Mouse (Mus musculus) embryo, embryonic 9.5 days (tissue): ENCODE measurements around the gene Baz2b.

Experiments used
- DNase-seq: peaks from one replicate; pipeline ENCODE4 v3.0.0-alpha.2; 2017; ENCODE audit errors: extremely low spot score

Baz2b gene

DNA sequence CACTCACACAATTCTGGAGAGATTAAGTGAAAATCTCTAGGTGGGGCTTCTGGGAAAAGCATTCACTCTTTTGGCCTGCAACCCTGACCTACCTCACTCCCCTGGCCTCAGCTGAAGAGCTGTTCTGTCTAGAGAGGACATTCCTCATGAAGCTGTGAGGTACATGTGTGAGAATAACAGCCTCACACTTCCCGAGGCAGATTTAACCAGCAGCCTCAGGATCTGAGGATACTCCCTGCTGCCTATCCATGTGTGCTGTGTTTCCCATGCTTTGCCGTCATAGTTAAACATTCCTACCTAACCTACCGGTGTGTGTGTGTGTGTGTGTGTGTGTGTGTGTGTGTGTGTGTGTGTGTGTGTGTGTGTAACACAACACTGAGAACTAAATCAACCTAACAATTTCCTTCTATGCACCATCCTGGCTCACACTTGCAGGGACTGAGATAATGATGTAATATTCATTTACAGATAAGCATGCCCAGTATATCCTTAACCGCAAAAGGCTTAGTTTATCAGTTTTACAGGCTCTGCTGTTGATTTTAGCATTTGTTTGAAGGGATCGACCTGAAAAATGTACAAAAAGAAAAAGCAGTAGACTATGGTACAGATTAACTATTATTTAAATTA is 206.5 kb downstream of the Baz2b start:
- DNase-seq = no peak

DNA sequence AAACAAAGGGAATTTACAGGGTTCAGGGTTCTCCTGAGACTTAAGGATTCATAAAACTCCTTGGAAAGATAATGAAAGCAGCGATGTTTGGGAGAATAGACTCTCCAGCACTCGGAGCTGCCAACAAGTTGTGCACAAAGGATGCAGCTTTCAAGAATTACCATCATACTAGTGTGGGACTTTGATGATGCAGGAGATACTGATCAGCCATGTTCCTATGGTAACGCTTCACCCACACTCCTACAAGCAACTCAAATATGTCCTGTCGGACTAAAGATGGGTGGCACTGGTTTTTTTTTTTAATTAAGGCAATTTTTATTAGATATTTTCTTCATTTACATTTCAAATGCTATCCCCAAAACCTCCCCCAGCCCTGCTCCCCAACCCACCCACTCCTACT is 209.4 kb downstream of the Baz2b start:
- DNase-seq = no peak

DNA sequence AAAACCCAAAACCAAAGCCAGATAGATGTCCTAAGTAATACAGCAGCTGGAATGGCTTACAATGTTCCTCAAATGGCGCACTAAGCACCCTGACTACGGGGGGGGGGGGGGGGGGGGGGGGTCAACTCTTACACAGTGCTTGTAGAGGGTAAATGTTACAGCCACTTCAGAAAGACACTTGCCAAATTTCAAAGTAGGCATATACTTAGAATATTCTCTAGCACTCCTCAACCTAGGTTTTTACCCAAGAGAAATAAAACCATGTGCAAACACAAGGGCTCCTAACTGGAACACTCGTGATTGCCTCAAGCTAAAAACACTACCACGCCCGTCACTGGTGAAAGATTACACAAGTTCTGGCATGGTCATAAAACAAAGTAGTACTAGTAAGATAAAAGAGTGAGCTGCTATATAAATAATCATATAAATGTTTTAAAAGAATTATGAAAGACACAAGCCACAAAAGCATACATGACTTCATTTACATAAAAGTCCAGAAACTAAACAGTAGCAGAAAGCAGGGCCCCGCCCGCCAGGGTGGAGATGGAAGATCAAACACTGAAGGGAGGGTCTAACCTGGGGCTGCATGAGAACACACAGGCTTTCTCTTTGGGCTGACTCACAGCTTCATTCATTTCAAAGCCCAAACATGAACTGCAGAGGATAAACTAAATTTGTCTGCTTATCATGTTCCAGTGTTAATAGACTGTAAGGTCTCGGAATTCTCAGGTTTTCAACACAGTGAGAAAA is 212.0 kb downstream of the Baz2b start:
- DNase-seq = no peak

DNA sequence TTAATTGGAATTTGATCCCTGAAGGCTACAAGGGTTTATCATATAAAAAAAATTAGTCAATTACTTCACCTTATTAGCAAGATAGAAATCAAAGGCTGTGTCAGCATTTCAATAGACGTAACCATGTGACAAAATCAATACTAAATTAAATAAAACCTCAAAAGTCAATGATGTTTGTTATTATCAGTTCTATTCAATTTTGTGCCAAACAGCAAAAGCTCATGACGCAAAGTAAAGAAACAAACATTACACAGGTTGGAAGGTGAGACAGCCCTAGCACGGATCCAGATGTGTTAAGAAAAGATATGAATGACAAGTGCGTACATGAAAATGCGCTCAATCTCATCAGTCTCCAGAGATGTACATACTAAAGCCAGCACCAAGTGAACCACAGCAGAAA is 212.7 kb downstream of the Baz2b start:
- DNase-seq = no peak

DNA sequence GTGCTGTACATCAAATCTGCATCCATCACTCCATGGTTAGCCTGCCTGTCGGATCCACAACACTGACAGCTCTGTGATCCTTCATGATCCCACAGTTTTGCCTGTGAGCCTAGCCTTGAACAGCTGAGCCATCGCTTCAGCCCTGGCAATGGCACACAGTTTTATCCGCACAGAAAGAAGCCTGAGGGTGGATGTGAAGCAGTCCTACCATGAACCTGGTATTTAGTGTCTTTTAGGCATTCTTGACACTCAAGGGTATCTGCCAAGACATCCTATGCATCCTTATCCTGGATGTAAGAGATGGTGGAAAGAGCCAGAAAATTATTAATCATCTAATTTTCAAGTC is 216.5 kb downstream of the Baz2b start:
- DNase-seq = no peak

DNA sequence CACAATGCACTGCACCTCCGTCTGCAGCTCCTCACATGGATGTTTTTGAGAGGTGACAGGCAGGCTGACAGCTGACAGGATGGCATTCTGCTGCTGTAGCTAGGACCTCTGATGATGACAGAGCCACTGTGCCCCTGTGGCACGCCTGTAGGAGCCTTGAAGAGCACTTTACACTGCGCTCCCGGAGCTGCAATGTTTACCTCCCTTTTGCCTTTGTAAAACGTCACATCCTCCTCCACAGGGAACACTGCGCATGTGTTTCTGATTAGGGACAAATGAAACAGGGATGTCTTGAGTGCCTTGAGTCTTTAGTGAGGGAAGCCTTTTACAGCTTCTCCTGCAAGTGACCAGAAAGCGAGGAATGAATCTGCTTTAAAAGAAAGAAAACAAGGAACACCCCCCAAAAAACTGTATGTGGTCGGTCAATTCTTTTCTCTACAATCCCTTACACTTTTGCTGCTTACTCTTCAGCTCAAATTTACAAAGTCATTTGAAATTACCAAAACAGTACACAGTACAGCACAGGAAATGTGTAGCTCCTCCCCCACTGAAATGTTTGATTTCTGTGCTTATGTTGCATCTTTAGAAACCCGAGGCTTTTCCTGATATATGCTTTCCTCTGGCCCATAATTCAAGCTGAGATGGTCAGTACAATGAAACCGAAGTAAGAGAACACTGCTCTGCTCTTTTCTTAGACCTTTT is 217.0 kb downstream of the Baz2b start:
- peak; percentile 41 for DNase-seq

DNA sequence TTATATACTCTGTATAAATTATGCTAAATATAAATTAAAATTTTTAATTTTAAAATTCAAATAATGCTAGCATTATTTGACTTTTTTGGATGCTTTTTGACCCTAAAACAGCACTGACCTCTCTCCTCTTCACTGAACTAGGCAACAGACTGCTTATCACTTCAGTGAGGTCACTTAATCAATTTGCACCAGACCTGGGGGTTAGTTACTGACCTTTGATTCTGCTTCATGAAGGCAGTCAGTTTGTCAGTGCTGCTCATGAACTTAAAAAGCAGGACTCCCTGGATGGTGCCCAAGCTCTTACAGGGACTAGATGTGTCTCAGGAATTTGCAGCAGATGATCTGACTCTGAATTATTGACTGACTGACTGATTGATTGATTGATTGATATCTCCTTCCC is 217.9 kb downstream of the Baz2b start:
- DNase-seq = no peak

DNA sequence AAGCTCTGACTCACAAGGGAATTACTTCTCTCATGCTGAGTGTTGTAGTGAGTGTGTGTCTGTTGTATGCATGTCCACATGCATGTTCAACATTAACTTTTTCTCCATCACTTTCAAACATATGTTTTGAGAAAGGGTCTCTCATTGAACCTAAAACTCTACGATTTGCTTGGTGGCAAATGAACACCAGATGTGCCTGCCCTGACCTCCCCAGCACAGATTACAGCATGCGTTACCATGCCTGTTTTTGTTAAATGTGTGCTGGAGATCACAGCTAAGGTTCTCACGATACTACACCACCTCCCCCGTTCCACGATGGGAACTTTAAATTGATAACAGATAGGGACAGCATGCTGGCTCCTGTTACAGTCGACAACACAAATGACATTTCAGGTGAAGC is 222.1 kb downstream of the Baz2b start:
- peak; percentile 43 for DNase-seq

DNA sequence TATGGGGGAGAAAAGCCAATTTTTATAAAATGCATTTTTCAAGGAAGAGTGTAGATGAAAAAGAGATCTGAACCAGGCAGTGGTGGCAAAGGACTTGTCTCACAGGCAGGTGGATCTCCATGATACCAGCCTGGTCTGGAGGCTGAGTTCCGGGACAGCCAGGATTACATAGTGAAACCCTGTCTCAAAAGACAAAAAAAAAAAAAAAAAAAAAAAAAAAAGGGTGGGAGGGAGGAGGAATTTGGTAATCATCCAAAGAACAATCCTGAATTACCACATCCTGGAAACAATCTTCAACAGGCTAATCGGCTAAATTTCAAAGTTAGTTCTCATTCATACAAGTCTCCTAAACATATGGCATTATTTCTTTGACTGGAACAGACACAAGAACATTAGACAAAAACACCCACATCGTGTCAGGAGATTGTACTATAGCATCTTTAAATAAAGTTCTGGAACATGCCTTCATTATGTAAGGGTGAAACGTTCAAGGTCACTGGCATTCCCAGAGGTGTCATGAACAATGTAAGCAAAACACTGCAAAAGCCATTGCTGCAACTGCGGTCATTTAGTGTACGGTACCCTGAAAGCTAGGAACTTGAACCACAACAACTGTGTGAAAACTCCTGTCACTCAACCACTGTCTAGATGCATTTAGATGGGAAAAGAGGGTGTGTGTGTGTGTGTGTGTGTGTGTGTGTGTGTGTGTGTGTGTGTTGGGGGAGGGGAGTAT is 230.0 kb downstream of the Baz2b start:
- DNase-seq = no peak

DNA sequence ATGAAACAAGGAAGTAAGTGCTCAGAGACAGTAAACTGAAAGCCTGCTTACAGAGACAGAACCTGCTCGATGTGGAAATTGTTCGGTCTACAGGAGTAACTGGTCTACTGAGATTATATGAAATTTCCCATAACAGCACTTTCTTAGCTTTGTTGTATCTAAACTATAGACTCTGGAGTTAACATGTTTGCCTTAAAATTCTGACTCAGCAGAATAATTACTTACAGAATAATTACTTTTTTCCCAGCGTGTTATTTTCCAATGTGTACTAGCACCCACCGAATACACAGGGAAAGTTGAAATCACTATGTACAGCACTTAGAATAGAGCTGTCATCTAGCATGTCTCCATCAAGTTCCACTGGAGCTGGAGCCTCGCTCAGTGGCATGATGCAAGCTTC is 233.0 kb downstream of the Baz2b start:
- DNase-seq = no peak

DNA sequence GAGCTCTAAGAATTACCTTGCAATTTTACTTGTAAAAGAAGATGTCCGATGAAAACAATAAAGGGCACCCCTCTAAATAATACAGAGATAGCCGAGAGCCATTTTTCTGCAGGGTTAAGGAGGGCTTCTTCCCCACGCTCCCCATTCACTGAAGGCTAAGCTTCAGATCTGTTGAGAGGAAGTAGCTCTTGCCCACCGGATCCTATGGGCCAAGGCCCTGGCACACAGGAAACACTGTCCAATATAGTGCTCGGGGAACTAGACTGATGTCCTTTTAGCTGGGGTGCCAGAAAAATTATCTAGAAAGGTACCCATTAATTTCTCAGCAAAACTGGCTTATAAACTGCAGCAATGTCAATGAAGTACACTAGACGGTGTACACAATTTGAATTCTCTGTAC is 233.9 kb downstream of the Baz2b start:
- DNase-seq = no peak

DNA sequence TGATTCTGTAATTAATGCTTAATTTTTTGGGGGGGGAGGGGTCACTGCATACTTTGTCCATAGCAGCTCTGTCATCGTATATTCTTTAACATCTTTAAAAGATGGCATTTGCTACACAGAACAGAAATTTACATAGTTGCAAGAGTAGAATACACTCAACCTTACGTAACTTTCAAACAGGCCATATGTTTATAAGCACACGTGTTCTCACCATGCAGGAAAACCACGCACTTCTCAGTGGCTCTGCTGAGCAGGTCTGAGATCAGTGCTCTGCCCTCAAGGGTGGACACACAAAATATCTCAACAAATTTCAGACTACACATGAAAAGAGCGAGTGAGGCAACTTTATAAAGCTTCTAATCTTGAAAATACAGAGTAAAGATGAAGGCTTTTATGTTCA is 235.7 kb downstream of the Baz2b start:
- no peak for DNase-seq

DNA sequence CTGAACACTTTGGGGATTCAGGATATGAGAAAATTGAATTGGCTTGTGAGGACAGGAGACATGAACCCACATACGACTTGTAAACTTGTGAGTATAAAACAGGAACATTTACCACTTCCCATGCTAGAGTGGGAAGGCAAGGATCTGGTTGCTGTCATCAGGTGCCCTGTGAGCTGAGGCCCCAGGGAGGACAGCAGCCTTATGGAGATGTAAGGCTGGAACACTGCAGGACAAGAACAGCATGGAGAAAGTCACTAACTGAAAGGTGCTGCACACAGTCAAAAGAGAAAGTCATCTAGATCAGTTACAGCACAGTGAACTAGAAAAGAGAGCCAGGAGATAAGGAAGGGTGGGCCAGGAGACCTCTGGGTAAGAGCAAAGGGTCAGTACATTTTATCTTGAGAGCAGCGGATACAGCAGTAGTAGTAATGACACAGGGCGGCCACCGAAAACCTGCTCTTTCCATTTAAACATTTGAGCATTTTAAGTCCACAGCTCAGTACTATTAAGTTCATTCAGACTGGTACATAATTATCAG is 236.5 kb downstream of the Baz2b start:
- DNase-seq = no peak

DNA sequence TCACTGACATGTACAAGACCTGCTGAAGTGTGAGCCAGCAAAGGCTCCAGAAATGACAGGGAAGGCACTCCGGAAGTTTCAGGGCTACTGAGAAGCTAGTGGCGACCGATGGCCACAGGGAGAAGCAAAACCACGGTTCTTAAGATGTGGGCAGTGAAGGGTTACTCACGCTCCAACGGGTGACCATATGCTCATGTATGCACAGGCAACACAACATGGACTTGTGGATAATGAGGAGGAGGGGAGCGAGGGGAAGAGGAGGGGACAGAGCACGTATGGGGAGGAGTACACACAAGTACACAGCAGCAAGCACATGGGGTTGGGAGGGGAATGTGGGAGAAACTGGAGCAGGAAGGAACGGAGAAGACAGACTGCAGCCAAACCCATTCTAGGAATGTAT is 239.1 kb downstream of the Baz2b start:
- DNase-seq = no peak

DNA sequence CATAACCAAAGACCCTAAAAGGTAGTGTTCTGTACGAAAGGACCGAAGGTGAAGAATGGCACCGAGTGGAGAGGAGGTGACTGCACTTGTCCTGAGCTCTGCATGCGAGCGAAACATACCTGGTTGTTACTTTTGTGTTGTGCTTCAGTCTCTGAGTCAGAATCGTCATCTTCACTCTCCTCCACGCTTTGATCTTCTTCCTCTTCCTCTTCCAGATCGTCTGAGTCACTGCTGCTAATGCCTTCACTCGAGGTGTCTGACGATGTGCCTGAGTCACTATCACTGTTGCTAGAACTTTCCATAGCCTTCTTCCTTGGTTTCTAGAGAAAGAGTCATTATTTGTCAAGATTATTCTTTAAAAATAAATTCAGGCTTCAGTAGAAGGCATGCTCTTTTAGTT is 240.5 kb downstream of the Baz2b start:
- DNase-seq = no peak

DNA sequence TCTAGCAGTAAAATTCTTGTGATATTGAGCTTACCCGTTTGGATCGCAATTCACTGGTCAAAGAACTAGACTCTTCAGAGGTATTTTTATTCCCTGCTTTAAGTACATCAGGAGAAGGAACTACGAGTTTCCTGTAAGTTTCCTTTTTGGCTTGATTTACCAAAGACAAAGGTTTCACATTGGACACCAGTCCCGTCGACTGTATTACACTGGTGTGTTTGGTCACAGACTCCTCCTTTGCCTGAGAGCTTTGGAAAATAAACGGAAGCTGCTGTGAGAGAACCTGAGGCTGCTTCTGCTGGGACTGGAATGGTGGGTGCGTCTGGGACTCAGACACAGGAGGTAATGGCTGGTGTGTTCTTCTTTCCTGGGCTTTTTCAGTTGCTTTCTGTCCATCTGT is 241.0 kb downstream of the Baz2b start:
- DNase-seq = no peak

DNA sequence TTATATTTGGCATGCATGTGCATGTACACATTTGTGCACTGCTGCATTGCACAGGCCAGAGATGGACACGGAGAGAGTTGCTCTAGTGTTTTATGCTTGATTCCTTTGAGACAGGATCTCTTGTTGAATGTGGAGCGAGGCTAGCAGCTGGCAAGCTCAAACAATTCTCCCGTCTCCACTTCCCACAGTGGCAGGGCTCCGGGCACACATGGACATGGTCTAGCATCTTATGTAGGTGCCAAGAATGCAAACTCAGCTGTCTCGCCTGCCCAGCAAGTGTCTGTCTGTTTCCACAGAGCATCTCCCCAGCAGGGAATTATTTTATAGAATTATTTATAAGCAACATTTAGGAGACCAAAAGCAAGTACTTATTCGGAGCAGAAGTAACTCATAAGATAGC is 243.2 kb downstream of the Baz2b start:
- no peak for DNase-seq

DNA sequence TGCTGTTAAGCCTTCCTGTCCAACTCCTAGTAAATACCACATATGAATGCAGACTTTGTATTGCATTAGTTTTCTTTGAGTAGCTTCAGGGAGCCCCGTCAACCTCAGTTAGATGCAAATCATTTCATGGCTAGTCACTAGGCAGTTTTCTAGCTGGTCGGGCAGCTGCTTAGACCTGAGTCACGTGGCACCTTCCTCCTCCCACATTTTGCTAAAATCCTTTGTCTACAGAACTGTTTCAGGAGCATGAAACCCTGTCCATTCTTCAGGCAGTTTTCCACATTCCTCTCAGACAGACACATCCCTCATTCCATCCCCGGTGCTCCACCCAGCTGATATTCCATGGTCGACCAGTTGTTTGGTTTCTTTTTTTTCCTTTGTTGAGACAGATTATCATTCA is 246.6 kb downstream of the Baz2b start:
- DNase-seq = no peak

DNA sequence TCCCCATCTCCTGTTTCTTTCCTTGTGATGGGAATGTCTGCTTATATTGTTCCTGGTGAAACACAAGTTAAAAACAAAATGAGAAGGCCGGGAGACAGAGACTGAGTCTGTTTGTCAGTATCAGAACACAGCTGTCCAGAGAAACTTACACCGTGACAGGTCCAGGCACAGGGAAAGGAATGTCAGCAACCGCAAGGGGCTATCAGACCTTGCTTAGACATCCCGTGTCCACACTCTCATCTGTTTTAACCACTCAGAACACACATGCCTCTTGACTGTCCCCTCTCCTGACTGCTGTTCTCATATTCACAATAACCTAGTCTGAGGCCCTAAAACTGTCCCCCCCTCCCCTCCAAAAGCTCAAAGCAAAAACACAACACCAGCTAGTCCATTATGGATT is 247.1 kb downstream of the Baz2b start:
- no peak for DNase-seq

DNA sequence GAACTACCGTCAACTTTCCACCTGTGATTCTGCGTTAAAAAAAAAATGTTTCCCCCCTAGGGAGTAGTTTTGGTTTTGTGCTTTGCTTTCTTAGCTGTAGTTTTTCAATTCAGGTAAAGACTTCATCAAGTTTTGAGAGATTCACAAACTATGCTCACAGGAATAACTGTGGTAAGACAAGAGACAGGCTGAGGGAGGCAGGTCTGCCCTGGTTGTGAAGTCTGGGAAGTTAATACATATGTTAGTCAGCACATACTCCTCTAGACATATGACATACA is 249.2 kb downstream of the Baz2b start:
- DNase-seq = no peak

DNA sequence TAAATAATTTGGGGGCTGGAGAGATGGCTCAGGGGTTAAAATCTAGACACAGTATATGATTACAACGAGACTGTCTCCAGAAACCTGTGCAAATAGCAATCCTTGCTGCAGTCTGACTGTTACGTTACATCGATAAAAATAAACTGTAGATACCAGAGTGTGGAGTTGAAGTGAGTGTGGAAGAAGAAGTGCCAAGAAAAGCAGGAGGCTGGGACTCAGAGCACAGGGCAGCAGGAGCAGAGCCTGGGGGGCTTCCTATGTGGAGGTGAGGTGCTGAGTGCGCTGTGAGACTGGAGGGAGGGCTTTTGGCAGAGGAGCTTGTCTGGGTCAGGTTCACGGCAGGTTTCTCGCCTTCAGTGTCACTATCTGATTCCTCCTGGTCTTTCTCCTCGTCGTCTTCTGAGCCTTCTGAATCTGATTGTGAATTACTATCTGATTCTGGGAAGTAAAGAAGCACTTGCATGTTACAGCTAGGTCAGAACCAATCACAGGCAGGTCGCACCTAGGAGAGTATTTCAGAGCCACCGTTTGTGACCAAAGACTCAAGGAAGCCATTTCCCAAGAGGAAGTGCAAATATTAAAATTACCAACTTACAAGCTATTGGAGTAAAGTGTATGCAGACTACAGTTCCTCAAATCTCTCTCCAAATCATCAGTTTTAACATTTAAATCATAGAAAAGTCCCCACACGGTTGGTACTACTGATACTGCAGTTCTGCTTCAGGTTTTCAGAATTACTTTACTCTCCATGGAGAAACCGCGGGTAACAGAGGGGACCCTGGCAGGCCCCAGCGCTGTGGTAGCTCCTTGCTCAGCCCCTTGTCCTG is 249.8 kb downstream of the Baz2b start:
- no peak for DNase-seq

DNA sequence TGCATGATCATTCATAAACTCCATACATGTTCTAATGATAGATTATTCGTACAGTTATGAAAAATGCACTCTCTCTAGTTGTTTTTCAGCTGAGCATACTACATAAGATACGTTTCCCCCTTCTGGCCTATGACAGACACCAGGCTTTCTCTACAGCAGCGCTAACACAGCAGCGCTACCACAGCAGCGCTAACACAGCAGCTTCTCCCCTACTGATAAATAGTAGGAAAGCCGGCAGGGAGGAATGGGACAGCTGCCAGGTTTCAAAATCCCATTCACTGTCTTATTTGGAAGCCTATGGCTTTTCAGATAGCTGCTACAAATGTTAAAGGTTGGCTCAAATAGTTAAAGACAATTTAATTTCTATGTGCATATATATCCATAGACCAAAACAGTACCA is 251.1 kb downstream of the Baz2b start:
- DNase-seq = no peak
